Mouse (Mus musculus) G1E (cell line): ENCODE data around the gene Dnm3.

ENCODE experiments used
- CTCF ChIP-seq: IDR thresholded peaks from 2 replicates; pipeline ENCODE4 v1.5.1; 2012; ENCODE audit warnings: low read depth, low read length, inconsistent platforms, mixed read lengths
- GATA2 ChIP-seq: IDR thresholded peaks from 2 replicates; pipeline ENCODE4 v1.6.1; 2012; ENCODE audit warnings: low read depth, low read length, inconsistent platforms, borderline replicate concordance
- POLR2AphosphoS5 ChIP-seq: IDR thresholded peaks from 2 replicates; pipeline ENCODE4 v1.6.1; 2012; ENCODE audit warnings: low read depth, low read length, inconsistent platforms; ENCODE audit not compliant: insufficient replicate concordance
- TAL1 ChIP-seq: conservative IDR thresholded peaks from 2 replicates; pipeline ENCODE4 v1.6.1; 2012; ENCODE audit warnings: low read depth, low read length, inconsistent platforms, mixed read lengths

DNA sequence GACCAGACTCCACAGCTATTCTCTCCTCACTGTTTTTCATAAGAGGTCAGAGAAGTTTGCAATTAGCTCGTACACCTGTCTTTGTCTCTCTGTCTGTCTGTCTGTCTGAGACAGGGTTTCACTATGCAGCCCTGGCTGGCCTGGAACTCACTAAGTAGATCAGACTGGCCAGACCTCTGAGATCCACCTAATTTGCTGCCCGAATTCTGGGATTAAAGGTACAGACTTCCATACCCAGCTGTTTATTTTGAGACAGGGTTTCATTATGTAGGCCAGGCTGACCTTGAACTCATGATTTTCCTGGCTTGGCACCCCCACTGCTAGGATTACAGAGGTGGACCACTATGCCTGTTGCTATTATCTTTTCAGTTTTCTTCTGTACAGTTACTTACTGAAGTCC is 319.3 kb downstream of the Dnm3 start:
- no peak for TF ChIP-seq CTCF
- no peak for TF ChIP-seq TAL1
- TF ChIP-seq POLR2AphosphoS5, result no peak
- TF ChIP-seq GATA2, result no peak
